Mouse (Mus musculus): ENCODE results near the gene Zswim4. TPM values are rescaled to one million over a fixed set of nuclear protein-coding genes. Genes with fewer than 3 reads are reported as not detected.
A peak's percentile ranks its signal among the peaks of the same experiment; 100 is the strongest.

Gene Zswim4
- total and polyA plus RNA-seq, 2 experiments, result 2.8 to 8.4 TPM

GRCm38 (mm10) chr8:84200652-84201544 is 36.0 kb downstream of the Zswim4 start:
- Histone ChIP-seq H3K4me3 (ENCODE audit: insufficient read depth, low read depth, low read length) (peak overlapping the region; percentile 76), H3K27ac (replicated peaks; ENCODE audit: insufficient read depth, low read depth, low read length) (peak overlapping the region; percentile 93), H3K9ac (ENCODE audit: low read depth, low read length) (peak overlapping the region; percentile 95), H3K36me3 (ENCODE audit: control insufficient read depth, insufficient read depth, low read length) (no peaks in the 10 kb centered on the region), H3K27me3 (ENCODE audit: control insufficient read depth, insufficient read depth, low read length) (no peaks in the 10 kb centered on the region), H3K79me2 (ENCODE audit: control insufficient read depth, insufficient read depth, low read length) (peaks cover 8% of the 10 kb centered on the region; the same call in 1 of the 2 replicates), H3K4me1 (ENCODE audit: control insufficient read depth, insufficient read depth, low read length) (0 out of 2 replicates have a peak, but pooled peaks cover 2% of the 10 kb centered on the region)
- WGBS, result 6% methylated on average over 64 of the region's 70 CpGs
- DNase-seq (ENCODE audit: extremely low read depth, low read depth, low spot score), result no peak
- TF ChIP-seq CTCF (IDR thresholded peaks at IDR 0.05; ENCODE audit: low read depth, low read length) (no peak), POLR2A (IDR thresholded peaks at IDR 0.05; ENCODE audit: extremely low read depth, insufficient read depth, low read length) (peak; percentile 64; the same call in 1 of the 2 replicates)

GRCm38 (mm10) chr8:84200126-84200555 is 36.7 kb downstream of the Zswim4 start:
- H3K9ac ChIP-seq (ENCODE audit: low read depth, low read length), result 0 out of 2 replicates have a peak overlapping the region, but pooled peaks have one; percentile 12
- no peaks in the 10 kb centered on the region for H3K27me3 ChIP-seq (ENCODE audit: control insufficient read depth, insufficient read depth, low read length)
- no peak for DNase-seq (ENCODE audit: extremely low read depth, low read depth, low spot score)
- 0 out of 2 replicates have a peak, but pooled peaks cover 2% of the 10 kb centered on the region for H3K4me1 ChIP-seq (ENCODE audit: control insufficient read depth, insufficient read depth, low read length)
- TF ChIP-seq CTCF (IDR thresholded peaks at IDR 0.05; ENCODE audit: low read depth, low read length) (no peak), POLR2A (IDR thresholded peaks at IDR 0.05; ENCODE audit: extremely low read depth, insufficient read depth, low read length) (no peak)
- peak overlapping the region; percentile 9; the same call in 1 of the 2 replicates for H3K4me3 ChIP-seq (ENCODE audit: insufficient read depth, low read depth, low read length)
- peaks cover 8% of the 10 kb centered on the region; the same call in 1 of the 2 replicates for H3K79me2 ChIP-seq (ENCODE audit: control insufficient read depth, insufficient read depth, low read length)
- 59% methylated on average over 8 of the region's 8 CpGs for WGBS
- no peaks in the 10 kb centered on the region for H3K36me3 ChIP-seq (ENCODE audit: control insufficient read depth, insufficient read depth, low read length)
- peak overlapping the region; percentile 23; the same call in 1 of the 2 replicates for H3K27ac ChIP-seq (replicated peaks; ENCODE audit: insufficient read depth, low read depth, low read length)

GRCm38 (mm10) chr8:84199348-84200125 is 37.3 kb downstream of the Zswim4 start:
- 70% methylated on average over 11 of the region's 11 CpGs for WGBS
- H3K4me3 ChIP-seq (ENCODE audit: insufficient read depth, low read depth, low read length), result no peak overlapping the region
- TF ChIP-seq CTCF (IDR thresholded peaks at IDR 0.05; ENCODE audit: low read depth, low read length) (no peak), POLR2A (IDR thresholded peaks at IDR 0.05; ENCODE audit: extremely low read depth, insufficient read depth, low read length) (no peak)
- H3K27ac ChIP-seq (replicated peaks; ENCODE audit: insufficient read depth, low read depth, low read length), result no peak overlapping the region
- H3K9ac ChIP-seq (ENCODE audit: low read depth, low read length), result no peak overlapping the region
- no peaks in the 10 kb centered on the region for H3K27me3 ChIP-seq (ENCODE audit: control insufficient read depth, insufficient read depth, low read length)
- 0 out of 2 replicates have a peak, but pooled peaks cover 2% of the 10 kb centered on the region for H3K4me1 ChIP-seq (ENCODE audit: control insufficient read depth, insufficient read depth, low read length)
- no peak for DNase-seq (ENCODE audit: extremely low read depth, low read depth, low spot score)
- H3K79me2 ChIP-seq (ENCODE audit: control insufficient read depth, insufficient read depth, low read length), result peaks cover 8% of the 10 kb centered on the region; the same call in 1 of the 2 replicates
- H3K36me3 ChIP-seq (ENCODE audit: control insufficient read depth, insufficient read depth, low read length), result no peaks in the 10 kb centered on the region

GRCm38 (mm10) chr8:84198871-84199270 is 38.0 kb downstream of the Zswim4 start:
- no peak for TF ChIP-seq CTCF (IDR thresholded peaks at IDR 0.05; ENCODE audit: low read depth, low read length)
- no peak for TF ChIP-seq POLR2A (IDR thresholded peaks at IDR 0.05; ENCODE audit: extremely low read depth, insufficient read depth, low read length)
- no peaks in the 10 kb centered on the region for H3K27me3 ChIP-seq (ENCODE audit: control insufficient read depth, insufficient read depth, low read length)
- H3K9ac ChIP-seq (ENCODE audit: low read depth, low read length), result no peak overlapping the region
- no peak overlapping the region for H3K4me3 ChIP-seq (ENCODE audit: insufficient read depth, low read depth, low read length)
- peaks cover 8% of the 10 kb centered on the region; the same call in 1 of the 2 replicates for H3K79me2 ChIP-seq (ENCODE audit: control insufficient read depth, insufficient read depth, low read length)
- no peak overlapping the region for H3K27ac ChIP-seq (replicated peaks; ENCODE audit: insufficient read depth, low read depth, low read length)
- 39% methylated on average over 4 of the region's 4 CpGs for WGBS
- DNase-seq (ENCODE audit: extremely low read depth, low read depth, low spot score), result no peak
- H3K4me1 ChIP-seq (ENCODE audit: control insufficient read depth, insufficient read depth, low read length), result 0 out of 2 replicates have a peak, but pooled peaks cover 2% of the 10 kb centered on the region
- H3K36me3 ChIP-seq (ENCODE audit: control insufficient read depth, insufficient read depth, low read length), result no peaks in the 10 kb centered on the region

- no peaks in the 10 kb centered on the region for H3K36me3 ChIP-seq (ENCODE audit: control insufficient read depth, insufficient read depth, low read length)
- TF ChIP-seq POLR2A (IDR thresholded peaks at IDR 0.05; ENCODE audit: extremely low read depth, insufficient read depth, low read length) (no peak), CTCF (IDR thresholded peaks at IDR 0.05; ENCODE audit: low read depth, low read length) (no peak)
- peak overlapping the region; percentile 73 for H3K27ac ChIP-seq (replicated peaks; ENCODE audit: insufficient read depth, low read depth, low read length)
- H3K27me3 ChIP-seq (ENCODE audit: control insufficient read depth, insufficient read depth, low read length), result no peaks in the 10 kb centered on the region
- H3K4me1 ChIP-seq (ENCODE audit: control insufficient read depth, insufficient read depth, low read length), result 0 out of 2 replicates have a peak, but pooled peaks cover 2% of the 10 kb centered on the region
- peaks cover 8% of the 10 kb centered on the region; the same call in 1 of the 2 replicates for H3K79me2 ChIP-seq (ENCODE audit: control insufficient read depth, insufficient read depth, low read length)
- no peak for DNase-seq (ENCODE audit: extremely low read depth, low read depth, low spot score)
- WGBS, result 10% methylated on average over 30 of the region's 30 CpGs
- peak overlapping the region; percentile 45 for H3K9ac ChIP-seq (ENCODE audit: low read depth, low read length)
- H3K4me3 ChIP-seq (ENCODE audit: insufficient read depth, low read depth, low read length), result peak overlapping the region; percentile 50
Measured at GRCm38 (mm10) chr8:84197922-84198774, 38.7 kb downstream of the Zswim4 start.

Measured in liver, adult 2 months (tissue).